In genomic region chr10:36928212-36928611, GRCm38 (mm10) we compare ENCODE assay signal across 18 mouse cellular contexts. TPM values are rescaled to one million over a fixed set of nuclear protein-coding genes. Genes with fewer than 3 reads are reported as not detected.
DNase-seq lines count a peak whose midpoint lies in the region; ATAC-seq and TF ChIP-seq lines count a peak whose summit lies in the region.
"Had no signal": no experiment of that assay in that cellular context is flagged by ENCODE, and none has a peak within 500 bp of the region (broad histone marks: within the 10 kb centered on the region; RNA-seq: fewer than 3 reads in every experiment).

No protein-coding gene starts in this region.

- peak; percentile 22; the same call in 1 of the 2 replicates for TF ChIP-seq CTCF in forebrain, postnatal 0 days (IDR thresholded peaks at IDR 0.05; ENCODE audit: low read depth)
- peak; percentile 37; the same call in 1 of the 2 replicates for TF ChIP-seq CTCF in hindbrain, postnatal 0 days (IDR thresholded peaks at IDR 0.05; ENCODE audit: low read depth)
- peak; percentile 24; the same call in 1 of the 2 replicates for TF ChIP-seq CTCF in stomach, postnatal 0 days (IDR thresholded peaks at IDR 0.05; ENCODE audit: low read depth)

- H3K27me3 ChIP-seq in forebrain, postnatal 0 days (ENCODE audit: insufficient read depth, low read length) = no peaks in the 10 kb centered on the region
- no peaks in the 10 kb centered on the region for H3K27me3 ChIP-seq in forebrain, embryonic 11.5 days (ENCODE audit: control insufficient read depth, insufficient read depth, low read length)
- H3K27me3 ChIP-seq in hindbrain, postnatal 0 days (ENCODE audit: insufficient read depth, low read length) = no peaks in the 10 kb centered on the region
- no peaks in the 10 kb centered on the region for H3K27me3 ChIP-seq in hindbrain, embryonic 10.5 days (ENCODE audit: insufficient read depth, poor library complexity, severe bottlenecking)
- no peaks in the 10 kb centered on the region for H3K27me3 ChIP-seq in midbrain, embryonic 14.5 days (ENCODE audit: control insufficient read depth, insufficient read depth, low read length)
- no peaks in the 10 kb centered on the region for H3K27me3 ChIP-seq in midbrain, embryonic 16.5 days (ENCODE audit: control insufficient read depth, insufficient read depth, low read depth, low read length)
- no peaks in the 10 kb centered on the region for H3K27me3 ChIP-seq in stomach, postnatal 0 days (ENCODE audit: control insufficient read depth, insufficient read depth, low read length)
- H3K27me3 ChIP-seq: heart, embryonic 15.5 days; hindbrain, embryonic 15.5 days had no signal

- ATAC-seq in forebrain, postnatal 0 days = no peak; the same call in 1 of the 2 replicates
- ATAC-seq in forebrain, embryonic 11.5 days (replicated peaks; ENCODE audit: low FRiP score) = no peak
- no peak for ATAC-seq in hindbrain, postnatal 0 days
- no peak for ATAC-seq in midbrain, embryonic 14.5 days (ENCODE audit: low FRiP score, low TSS enrichment)
- ATAC-seq in midbrain, embryonic 16.5 days = no peak
- no peak for ATAC-seq in stomach, postnatal 0 days (ENCODE audit: low FRiP score, low TSS enrichment)
- ATAC-seq: forebrain, embryonic 16.5 days had no signal

- no peak overlapping the region for H3K9ac ChIP-seq in forebrain, postnatal 0 days
- no peak overlapping the region for H3K9ac ChIP-seq in forebrain, embryonic 11.5 days (ENCODE audit: low read length)
- no peak overlapping the region for H3K9ac ChIP-seq in hindbrain, postnatal 0 days (replicated peaks; ENCODE audit: low read length)
- H3K9ac ChIP-seq in midbrain, embryonic 14.5 days (replicated peaks; ENCODE audit: low read length) = no peak overlapping the region
- no peak overlapping the region for H3K9ac ChIP-seq in midbrain, embryonic 16.5 days (ENCODE audit: low read depth, low read length)
- H3K9ac ChIP-seq in stomach, postnatal 0 days (ENCODE audit: low read length) = no peak overlapping the region
- H3K9ac ChIP-seq: heart, embryonic 15.5 days; hindbrain, embryonic 15.5 days had no signal

- DNase-seq in forebrain, postnatal 0 days = peak; percentile 27
- DNase-seq in forebrain, embryonic 11.5 days (ENCODE audit: low spot score) = no peak
- peak; percentile 47 for DNase-seq in hindbrain, postnatal 0 days (ENCODE audit: low spot score)
- no peak for DNase-seq in hindbrain, embryonic 10.5 days (ENCODE audit: low spot score)
- DNase-seq in midbrain, embryonic 14.5 days = peak; percentile 36
- DNase-seq in stomach, postnatal 0 days (ENCODE audit: low spot score) = no peak
- DNase-seq: adrenal gland, postnatal 10 days; cerebellum, adult 18-20 months; cerebellum, postnatal 10 days; gastrocnemius, postnatal 36 days; heart, adult 18-20 months; heart, postnatal 14 days had no signal

- no peaks in the 10 kb centered on the region for H3K9me3 ChIP-seq in forebrain, postnatal 0 days (ENCODE audit: low read length)
- no peaks in the 10 kb centered on the region for H3K9me3 ChIP-seq in forebrain, embryonic 11.5 days (ENCODE audit: control insufficient read depth, low read length)
- H3K9me3 ChIP-seq in hindbrain, postnatal 0 days (ENCODE audit: low read length) = no peaks in the 10 kb centered on the region
- H3K9me3 ChIP-seq in hindbrain, embryonic 10.5 days = no peaks in the 10 kb centered on the region
- H3K9me3 ChIP-seq in midbrain, embryonic 14.5 days (ENCODE audit: control insufficient read depth, low read length) = no peaks in the 10 kb centered on the region
- H3K9me3 ChIP-seq in midbrain, embryonic 16.5 days (replicated peaks; ENCODE audit: control insufficient read depth, low read length, poor library complexity, severe bottlenecking) = no peaks in the 10 kb centered on the region
- no peaks in the 10 kb centered on the region for H3K9me3 ChIP-seq in stomach, postnatal 0 days (ENCODE audit: control insufficient read depth, low read length)
- H3K9me3 ChIP-seq: embryonic facial prominence, embryonic 10.5 days; heart, embryonic 15.5 days; hindbrain, embryonic 15.5 days had no signal

- no peak for TF ChIP-seq EP300 in stomach, postnatal 0 days (optimal IDR thresholded peaks at IDR 0.05)

- H3K27ac ChIP-seq in forebrain, postnatal 0 days (ENCODE audit: low read depth, low read length) = no peak overlapping the region
- H3K27ac ChIP-seq in forebrain, embryonic 11.5 days (ENCODE audit: low read depth, low read length) = no peak overlapping the region
- H3K27ac ChIP-seq in hindbrain, postnatal 0 days = no peak overlapping the region
- H3K27ac ChIP-seq in hindbrain, embryonic 10.5 days = no peak overlapping the region
- H3K27ac ChIP-seq in midbrain, embryonic 14.5 days (replicated peaks; ENCODE audit: low read depth, low read length) = no peak overlapping the region
- no peak overlapping the region for H3K27ac ChIP-seq in midbrain, embryonic 16.5 days (ENCODE audit: low read length)
- H3K27ac ChIP-seq in stomach, postnatal 0 days (replicated peaks) = no peak overlapping the region
- H3K27ac ChIP-seq: embryonic facial prominence, embryonic 10.5 days; heart, embryonic 15.5 days; hindbrain, embryonic 15.5 days had no signal

- no peak overlapping the region for H3K4me2 ChIP-seq in forebrain, postnatal 0 days (ENCODE audit: low read depth)
- H3K4me2 ChIP-seq in forebrain, embryonic 11.5 days (ENCODE audit: low read depth, low read length, severe bottlenecking) = no peak overlapping the region
- no peak overlapping the region for H3K4me2 ChIP-seq in hindbrain, postnatal 0 days (ENCODE audit: low read depth, low read length)
- no peak overlapping the region for H3K4me2 ChIP-seq in midbrain, embryonic 14.5 days (ENCODE audit: low read length)
- no peak overlapping the region for H3K4me2 ChIP-seq in midbrain, embryonic 16.5 days (ENCODE audit: low read length)
- H3K4me2 ChIP-seq in stomach, postnatal 0 days (replicated peaks; ENCODE audit: low read depth) = no peak overlapping the region
- H3K4me2 ChIP-seq: heart, embryonic 11.5 days; heart, embryonic 15.5 days; hindbrain, embryonic 15.5 days had no signal

- 71% methylated on average over 3 of the region's 3 CpGs for WGBS in forebrain, postnatal 0 days
- WGBS in forebrain, embryonic 11.5 days = 77% methylated on average over 3 of the region's 3 CpGs
- 73% methylated on average over 3 of the region's 3 CpGs for WGBS in hindbrain, postnatal 0 days
- 77% methylated on average over 3 of the region's 3 CpGs for WGBS in hindbrain, embryonic 10.5 days
- 79% methylated on average over 3 of the region's 3 CpGs for WGBS in midbrain, embryonic 14.5 days
- WGBS in midbrain, embryonic 16.5 days = 73% methylated on average over 3 of the region's 3 CpGs
- 70% methylated on average over 3 of the region's 3 CpGs for WGBS in stomach, postnatal 0 days

- no peak overlapping the region for H3K4me3 ChIP-seq in forebrain, postnatal 0 days (ENCODE audit: low read depth, low read length)
- H3K4me3 ChIP-seq in forebrain, embryonic 11.5 days (ENCODE audit: low read depth, low read length) = no peak overlapping the region
- no peak overlapping the region for H3K4me3 ChIP-seq in hindbrain, postnatal 0 days (ENCODE audit: low read length)
- no peak overlapping the region for H3K4me3 ChIP-seq in hindbrain, embryonic 10.5 days
- no peak overlapping the region for H3K4me3 ChIP-seq in midbrain, embryonic 14.5 days (replicated peaks; ENCODE audit: low read depth, low read length)
- H3K4me3 ChIP-seq in midbrain, embryonic 16.5 days (ENCODE audit: low read depth, low read length) = no peak overlapping the region
- H3K4me3 ChIP-seq in stomach, postnatal 0 days (ENCODE audit: low read depth, low read length) = no peak overlapping the region
- H3K4me3 ChIP-seq: embryonic facial prominence, embryonic 10.5 days; heart, embryonic 15.5 days; hindbrain, embryonic 15.5 days had no signal

- H3K4me1 ChIP-seq in forebrain, postnatal 0 days (ENCODE audit: insufficient read depth) = no peaks in the 10 kb centered on the region
- H3K4me1 ChIP-seq in forebrain, embryonic 11.5 days (replicated peaks; ENCODE audit: control insufficient read depth, insufficient read depth, low read length) = no peaks in the 10 kb centered on the region
- H3K4me1 ChIP-seq in hindbrain, postnatal 0 days (ENCODE audit: insufficient read depth, low read length) = no peaks in the 10 kb centered on the region
- no peaks in the 10 kb centered on the region for H3K4me1 ChIP-seq in hindbrain, embryonic 10.5 days (replicated peaks)
- H3K4me1 ChIP-seq in midbrain, embryonic 14.5 days (ENCODE audit: control insufficient read depth, insufficient read depth, low read length) = no peaks in the 10 kb centered on the region
- no peaks in the 10 kb centered on the region for H3K4me1 ChIP-seq in midbrain, embryonic 16.5 days (ENCODE audit: control insufficient read depth, insufficient read depth, low read length)
- H3K4me1 ChIP-seq in stomach, postnatal 0 days (replicated peaks; ENCODE audit: control insufficient read depth, insufficient read depth) = no peaks in the 10 kb centered on the region
- H3K4me1 ChIP-seq: embryonic facial prominence, embryonic 10.5 days; heart, embryonic 15.5 days; hindbrain, embryonic 15.5 days had no signal

- no peaks in the 10 kb centered on the region for H3K36me3 ChIP-seq in forebrain, postnatal 0 days (ENCODE audit: insufficient read depth)
- no peaks in the 10 kb centered on the region for H3K36me3 ChIP-seq in forebrain, embryonic 11.5 days (ENCODE audit: control insufficient read depth, insufficient read depth, low read length)
- H3K36me3 ChIP-seq in hindbrain, postnatal 0 days (ENCODE audit: insufficient read depth, low read length) = no peaks in the 10 kb centered on the region
- H3K36me3 ChIP-seq in hindbrain, embryonic 10.5 days = no peaks in the 10 kb centered on the region
- H3K36me3 ChIP-seq in midbrain, embryonic 14.5 days (ENCODE audit: control insufficient read depth, insufficient read depth, low read length) = no peaks in the 10 kb centered on the region
- no peaks in the 10 kb centered on the region for H3K36me3 ChIP-seq in midbrain, embryonic 16.5 days (ENCODE audit: control insufficient read depth, insufficient read depth, low read length)
- no peaks in the 10 kb centered on the region for H3K36me3 ChIP-seq in stomach, postnatal 0 days (ENCODE audit: control insufficient read depth, insufficient read depth, low read length)
- H3K36me3 ChIP-seq: embryonic facial prominence, embryonic 10.5 days; heart, embryonic 15.5 days; hindbrain, embryonic 15.5 days had no signal

RNA-seq across cellular contexts. Expression of gene Hdac2, which starts 46.1 kb away (rescaled TPM):
- 192 and 242 TPM in 2 replicates for total RNA-seq in forebrain, postnatal 0 days (2014; rRNA removed)
- 273 and 297 TPM in 2 replicates for polyA plus RNA-seq in forebrain, postnatal 0 days (2015; fragmentation: Nextera tagmentation; extraction: Ambion mirVana)
- 403 and 409 TPM in 2 replicates for polyA plus RNA-seq in forebrain, embryonic 11.5 days (2014; fragmentation: Nextera tagmentation; extraction: Ambion mirVana)
- 106 and 113 TPM in 2 replicates for total RNA-seq in hindbrain, postnatal 0 days (2014; rRNA removed)
- 201 TPM in 2 replicates for polyA plus RNA-seq in hindbrain, postnatal 0 days (2015; fragmentation: Nextera tagmentation; extraction: Ambion mirVana)
- polyA plus RNA-seq in hindbrain, embryonic 10.5 days (2016; fragmentation: Nextera tagmentation; extraction: Ambion mirVana) = 314 and 330 TPM in 2 replicates
- 381 and 459 TPM in 2 replicates for polyA plus RNA-seq in midbrain, embryonic 14.5 days (2014; fragmentation: Nextera tagmentation; extraction: Ambion mirVana)
- 327 and 359 TPM in 2 replicates for polyA plus RNA-seq in midbrain, embryonic 16.5 days (2015; fragmentation: Nextera tagmentation; extraction: Ambion mirVana)
- polyA plus RNA-seq in stomach, postnatal 0 days (2015; fragmentation: Nextera tagmentation; extraction: Ambion mirVana) = 79.5 and 85.9 TPM in 2 replicates

Comparison
In these comparisons a context has a peak if more than half of its experiments do, and no peak if none do; other contexts are left out.
1. DNase-seq: peak in forebrain, postnatal 0 days (single experiment), hindbrain, postnatal 0 days (single experiment) and midbrain, embryonic 14.5 days (single experiment); none in forebrain, embryonic 11.5 days (single experiment), hindbrain, embryonic 10.5 days (single experiment) and stomach, postnatal 0 days (single experiment).
2. Peak in every context shown above with its lines, with median percentiles within 50 percentile points of each other: CTCF ChIP-seq.